Mouse (Mus musculus) stomach, embryonic 16.5 days (tissue): ENCODE measurements at regions not wholly inside any gene's neighbourhood (a gene's known extent, or its start where the extent isn't known, plus 50 kb on each side); places are given as distances from the start of the nearest gene placed in this dataset.

Experiments
- ATAC-seq: fragments of 200-750 bp; cut with Nextera tagmentation; 2 replicates; pipeline ENCODE4 v1.8.0; 2017; ENCODE audit warnings: moderate number of reproducible peaks, moderate TSS enrichment; ENCODE audit not compliant: insufficient read depth, low FRiP score
- H3K27ac ChIP-seq: fragments of 300-500 bp; sonication (generic); 2 replicates; pipeline ENCODE4 v1.5.1; 2014; ENCODE audit warnings: low read length
- H3K27me3 ChIP-seq: fragments of 300-500 bp; sonication (generic); 2 replicates; pipeline ENCODE4 v1.6.1; 2014; ENCODE audit warnings: low read length, control low read depth, mixed read lengths; ENCODE audit not compliant: control insufficient read depth, insufficient read depth
- H3K36me3 ChIP-seq: fragments of 300-500 bp; sonication (generic); 2 replicates; pipeline ENCODE4 v1.6.1; 2014; ENCODE audit warnings: low read length; ENCODE audit not compliant: control insufficient read depth, insufficient read depth
- H3K4me1 ChIP-seq: fragments of 300-500 bp; sonication (generic); 2 replicates; pipeline ENCODE4 v1.6.1; 2014; ENCODE audit warnings: low read length, control low read depth, mixed read lengths; ENCODE audit not compliant: control insufficient read depth, insufficient read depth
- H3K4me2 ChIP-seq: fragments of 300-500 bp; sonication (generic); 2 replicates; pipeline ENCODE4 v1.6.1; 2014; ENCODE audit warnings: low read depth, low read length, mixed read lengths
- H3K4me3 ChIP-seq: fragments of 300-500 bp; sonication (generic); replicated peaks from 2 replicates; pipeline ENCODE4 v1.5.1; 2014; ENCODE audit warnings: mild to moderate bottlenecking, low read length
- H3K9ac ChIP-seq: fragments of 300-500 bp; sonication (generic); 2 replicates; pipeline ENCODE4 v1.6.1; 2014; ENCODE audit warnings: low read length
- H3K9me3 ChIP-seq: fragments of 300-500 bp; sonication (generic); replicated peaks from 2 replicates; pipeline ENCODE4 v1.6.1; 2016; ENCODE audit warnings: low read length, control low read depth; ENCODE audit not compliant: control insufficient read depth
- WGBS: fragments of 180-500 bp; shearing (Covaris S2); extraction: QIAGEN DNeasy Blood & Tissue Kit; methylation state at CpG from one replicate; pipeline ENCODE4 v1.1.7; 2014; 5-methylcytosine and 5-hydroxymethylcytosine counted together

- Histone ChIP-seq H3K27ac (no peak overlapping the region), H3K36me3 (no peaks in the 10 kb centered on the region), H3K4me2 (no peak overlapping the region), H3K4me1 (no peaks in the 10 kb centered on the region), H3K9ac (no peak overlapping the region), H3K9me3 (no peaks in the 10 kb centered on the region), H3K4me3 (no peak overlapping the region), H3K27me3 (no peaks in the 10 kb centered on the region)
- 16% methylated on average over 2 of the region's 2 CpGs for WGBS
- peak; percentile 77 for ATAC-seq
Observed at GRCm38 (mm10) chr9:48106441-48107167, 55.2 kb upstream of the Nxpe4 start.

DNA sequence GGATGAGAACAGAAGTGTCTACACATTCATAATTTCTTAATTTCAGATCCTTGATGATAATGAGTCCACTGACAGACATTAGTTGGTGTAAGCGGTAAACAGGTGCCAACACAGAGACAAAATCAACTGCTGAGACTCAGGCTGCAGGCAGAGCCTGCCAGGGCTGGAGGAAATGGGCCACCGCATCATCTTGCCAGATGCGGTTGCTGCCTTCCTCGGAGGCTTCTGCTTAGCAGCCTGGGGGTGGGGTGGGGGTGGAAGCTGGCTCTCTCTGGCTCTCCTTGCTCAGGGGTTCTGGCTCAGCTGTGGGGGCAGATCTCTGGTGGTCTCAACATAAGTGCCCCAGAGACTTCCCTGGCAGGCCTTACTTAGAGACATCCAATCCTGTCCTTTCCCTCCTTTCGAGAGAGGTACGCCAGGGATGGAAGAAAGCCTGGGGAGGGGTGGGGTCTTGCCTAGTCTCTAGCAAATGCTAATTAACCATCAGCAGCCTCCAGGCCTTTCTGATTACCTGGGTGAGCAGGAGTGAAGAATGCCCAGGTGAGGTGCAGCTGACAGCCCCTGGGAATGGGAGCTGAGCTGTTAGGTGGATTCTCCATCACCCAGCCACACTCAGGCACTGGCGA, 52.7 kb upstream of the Nxpe4 start:
- Histone ChIP-seq H3K9ac (no peak overlapping the region), H3K36me3 (no peaks in the 10 kb centered on the region), H3K4me3 (no peak overlapping the region), H3K9me3 (no peaks in the 10 kb centered on the region), H3K27me3 (no peaks in the 10 kb centered on the region), H3K27ac (no peak overlapping the region), H3K4me2 (no peak overlapping the region), H3K4me1 (no peaks in the 10 kb centered on the region)
- 61% methylated on average over 7 of the region's 7 CpGs for WGBS
- ATAC-seq: no peak

DNA sequence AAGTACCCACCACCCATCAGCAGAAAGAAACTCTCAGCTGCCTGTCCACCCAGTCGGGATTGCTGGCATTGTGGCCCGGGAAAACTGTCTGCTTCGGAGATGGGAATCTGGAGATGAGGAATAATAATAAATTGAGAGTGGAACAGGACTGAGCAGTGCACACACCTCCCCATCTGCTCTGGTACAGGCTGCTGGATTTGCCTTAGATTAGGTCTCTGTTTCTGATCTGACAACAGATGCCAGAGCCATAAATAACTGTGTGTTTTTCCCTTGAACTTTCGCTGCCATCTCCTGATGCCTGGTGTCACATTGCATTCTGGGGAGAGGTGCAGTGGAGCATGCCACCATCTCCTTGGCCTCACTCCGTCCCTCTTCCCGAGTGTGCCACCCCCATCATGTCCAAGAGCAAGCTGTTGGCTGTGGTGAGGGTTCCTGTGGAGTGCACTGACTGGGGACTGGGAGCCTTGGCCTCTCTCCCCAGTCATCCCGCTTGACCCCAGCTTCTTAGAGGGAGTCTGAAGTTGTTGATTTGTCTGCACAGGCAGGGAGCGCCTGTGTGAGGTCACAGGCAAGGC, 50.4 kb upstream of the Nxpe4 start:
- no peaks in the 10 kb centered on the region for H3K36me3 ChIP-seq
- H3K4me1 ChIP-seq: no peaks in the 10 kb centered on the region
- H3K27ac ChIP-seq: no peak overlapping the region
- H3K9me3 ChIP-seq: no peaks in the 10 kb centered on the region
- ATAC-seq: no peak
- 55% methylated on average over 8 of the region's 8 CpGs for WGBS
- no peak overlapping the region for H3K4me3 ChIP-seq
- no peaks in the 10 kb centered on the region for H3K27me3 ChIP-seq
- no peak overlapping the region for H3K4me2 ChIP-seq
- H3K9ac ChIP-seq: no peak overlapping the region
